ENCODE assay signal across 8 mouse cellular contexts in the genomic region with DNA sequence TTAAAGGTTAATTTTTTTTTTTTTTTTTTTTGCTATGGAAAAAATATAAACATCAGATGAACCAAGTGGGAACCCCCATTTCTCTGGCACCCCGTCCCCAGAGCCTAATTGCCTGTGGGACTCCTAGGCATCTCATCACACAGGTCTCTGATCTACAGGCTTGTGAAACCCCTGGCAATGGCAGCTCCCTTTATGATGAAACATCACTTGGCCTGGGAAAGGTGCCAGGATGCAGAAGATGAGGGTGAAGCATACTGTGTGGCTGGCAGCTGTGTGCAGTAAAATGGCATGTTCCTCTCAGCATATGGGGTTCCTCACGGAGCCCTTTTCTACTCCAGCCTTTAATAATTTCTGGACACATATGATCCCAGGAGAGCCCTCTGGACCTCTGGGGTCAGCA. TPM values are rescaled to one million over a fixed set of nuclear protein-coding genes. Genes with fewer than 3 reads are reported as not detected.
DNase-seq lines count a peak whose midpoint lies in the region; ATAC-seq and TF ChIP-seq lines count a peak whose summit lies in the region.

No protein-coding gene starts in this region.

- no peaks in the 10 kb centered on the region for H3K36me3 ChIP-seq in embryonic facial prominence, embryonic 15.5 days
- H3K36me3 ChIP-seq in lung, embryonic 16.5 days (ENCODE audit: control insufficient read depth, insufficient read depth, low read length): no peaks in the 10 kb centered on the region

- no peak overlapping the region for H3K9ac ChIP-seq in embryonic facial prominence, embryonic 15.5 days
- no peak overlapping the region for H3K9ac ChIP-seq in lung, embryonic 16.5 days (ENCODE audit: low read length)

- peak overlapping the region; percentile 74 for H3K27ac ChIP-seq in layer of hippocampus, adult 2 months
- peak overlapping the region; percentile 68; the same call in 1 of the 2 replicates for H3K27ac ChIP-seq in embryonic facial prominence, embryonic 15.5 days (replicated peaks)
- no peak overlapping the region for H3K27ac ChIP-seq in lung, embryonic 16.5 days (ENCODE audit: low read length)

- H3K9me3 ChIP-seq in embryonic facial prominence, embryonic 15.5 days (replicated peaks): no peaks in the 10 kb centered on the region
- no peaks in the 10 kb centered on the region for H3K9me3 ChIP-seq in lung, embryonic 16.5 days (ENCODE audit: control insufficient read depth, low read length)

- no peaks in the 10 kb centered on the region for H3K27me3 ChIP-seq in embryonic facial prominence, embryonic 15.5 days
- no peaks in the 10 kb centered on the region for H3K27me3 ChIP-seq in lung, embryonic 16.5 days (ENCODE audit: control insufficient read depth, insufficient read depth, low read depth, low read length)

- WGBS in embryonic facial prominence, embryonic 15.5 days: 36% methylated on average over 2 of the region's 2 CpGs
- WGBS in lung, embryonic 16.5 days: 48% methylated on average over 2 of the region's 2 CpGs

- H3K4me1 ChIP-seq in embryonic facial prominence, embryonic 15.5 days: peaks cover 12% of the 10 kb centered on the region
- 0 out of 2 replicates have a peak, but pooled peaks cover 2% of the 10 kb centered on the region for H3K4me1 ChIP-seq in lung, embryonic 16.5 days (replicated peaks; ENCODE audit: control insufficient read depth, insufficient read depth, low read length)

- no peak for DNase-seq in layer of hippocampus, adult 2 months (ENCODE audit: low spot score in 2 of 2)
- no peak for DNase-seq in layer of hippocampus, postnatal 25 days (ENCODE audit: extremely low spot score in 1 of 2, low spot score in 1 of 2)
- DNase-seq in adrenal gland, postnatal 14 days: peak; percentile 77
- DNase-seq in spleen, adult 12 weeks (ENCODE audit: low spot score): no peak
- no peak for DNase-seq in embryo, embryonic 10.5 days (ENCODE audit: low spot score)
- no peak for DNase-seq in heart, adult 9 months (ENCODE audit: low spot score in 2 of 2)

- no peak for TF ChIP-seq CTCF in layer of hippocampus, adult 2 months (conservative IDR thresholded peaks at IDR 0.05)

- no peak overlapping the region for H3K4me3 ChIP-seq in layer of hippocampus, adult 2 months
- H3K4me3 ChIP-seq in embryonic facial prominence, embryonic 15.5 days (replicated peaks): no peak overlapping the region
- H3K4me3 ChIP-seq in lung, embryonic 16.5 days (ENCODE audit: low read length): no peak overlapping the region

- H3K4me2 ChIP-seq in embryonic facial prominence, embryonic 15.5 days (replicated peaks): no peak overlapping the region
- no peak overlapping the region for H3K4me2 ChIP-seq in lung, embryonic 16.5 days (ENCODE audit: low read depth, low read length)

- no peak for ATAC-seq in embryonic facial prominence, embryonic 15.5 days (ENCODE audit: insufficient number of reproducible peaks, low FRiP score, low TSS enrichment, low read depth)
- peak; percentile 93 for ATAC-seq in lung, embryonic 16.5 days (ENCODE audit: low read depth)

RNA-seq across cellular contexts. Expression of gene Ncam1, which starts 40.3 kb away (rescaled TPM):
- total RNA-seq in layer of hippocampus, adult 2 months (2021): 100 to 1,000 TPM; 303 to 307 TPM
- 100 to 1,000 TPM; 302 to 334 TPM for total RNA-seq in layer of hippocampus, postnatal 25 days (2021)
- total RNA-seq in adrenal gland, postnatal 14 days (2021): 40.9 and 43.6 TPM in 2 replicates
- polyA plus RNA-seq in embryonic facial prominence, embryonic 15.5 days (2015; fragmentation: Nextera tagmentation; extraction: Ambion mirVana): 140 and 142 TPM in 2 replicates
- polyA plus RNA-seq in lung, embryonic 16.5 days (2015; fragmentation: Nextera tagmentation; extraction: Ambion mirVana): 25.2 and 28.0 TPM in 2 replicates
